Mouse (Mus musculus): ENCODE measurements around the gene Zfp853. TPM values are rescaled to one million over a fixed set of nuclear protein-coding genes. Genes with fewer than 3 reads are reported as not detected.
A peak's percentile ranks its signal among the peaks of the same experiment; 100 is the strongest.

Gene Zfp853
- total RNA-seq, 2 experiments from 2014 or later, result 0.50 to 0.86 TPM

DNA sequence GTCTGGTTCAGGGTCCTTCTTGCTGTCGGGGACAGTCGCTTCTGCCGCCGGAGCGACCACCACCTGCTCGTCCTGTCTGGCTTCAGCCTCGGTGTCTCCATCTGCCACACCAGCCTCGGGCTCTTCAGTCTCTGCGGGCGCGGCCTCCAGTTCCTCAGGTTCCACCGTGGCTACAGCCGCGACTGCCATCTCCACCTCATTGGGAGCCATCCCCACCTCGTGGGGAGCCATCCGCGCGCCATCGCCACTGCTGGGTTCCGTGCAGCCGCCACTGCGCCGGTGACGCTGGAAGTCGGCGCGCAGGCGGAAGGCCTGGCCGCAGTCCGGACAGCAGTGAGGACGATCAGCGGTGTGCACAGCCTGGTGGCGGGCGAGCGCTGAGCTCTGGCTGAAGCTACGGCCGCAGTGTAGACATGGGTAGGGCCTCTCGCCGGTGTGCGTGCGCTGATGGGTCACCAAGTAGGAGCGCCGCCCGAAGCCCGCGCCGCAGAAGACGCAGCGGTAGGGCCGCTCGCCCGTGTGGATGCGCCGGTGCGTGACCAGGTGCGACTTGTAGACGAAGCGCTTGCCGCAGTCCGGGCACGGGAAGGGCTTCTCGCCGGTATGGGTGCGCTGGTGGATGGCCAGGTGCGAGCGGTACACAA, 38.8 kb downstream of the Zfp853 start:
- intact Hi-C loops (cut with DNase I), result no loop called here

DNA sequence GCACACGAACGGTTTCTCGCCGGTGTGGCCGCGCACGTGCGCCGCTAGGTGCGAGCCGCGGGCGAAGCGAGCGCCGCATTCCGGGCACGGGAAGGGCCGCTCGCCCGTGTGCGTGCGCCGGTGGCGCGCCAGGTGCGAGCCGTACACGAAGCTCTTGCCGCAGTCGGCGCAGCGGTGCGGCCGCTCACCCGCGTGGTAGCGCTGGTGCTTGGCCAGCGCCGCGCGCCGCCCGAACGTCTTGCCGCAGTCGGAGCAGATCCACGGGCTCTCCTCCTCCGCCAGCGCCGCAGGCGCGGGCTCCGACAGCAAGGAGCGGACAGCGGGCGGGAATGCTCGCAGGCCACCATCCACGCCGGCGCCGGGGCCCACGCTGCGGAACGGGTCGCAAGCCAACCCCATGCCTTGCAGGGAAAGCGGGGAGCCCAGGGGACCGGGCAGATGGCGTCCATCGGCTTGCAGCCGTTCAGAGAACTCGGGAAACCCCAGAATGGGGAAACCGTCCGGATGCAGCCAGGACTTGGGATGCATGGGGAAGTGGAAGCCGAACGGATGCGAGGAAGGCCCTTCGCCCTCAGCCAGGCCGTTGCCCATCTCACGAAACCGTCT, 39.4 kb downstream of the Zfp853 start:
- no peak for DNase-seq
- intact Hi-C loops (cut with DNase I), result no loop called here

More for the DNA sequence above, 38.8 kb downstream of the Zfp853 start:
- DNase-seq, result no peak

GRCm38 (mm10) chr5:143253186-143253880, 40.1 kb downstream of the Zfp853 start:
- peak in 1 of 2 experiments; percentile 15 for DNase-seq
- intact Hi-C loops (cut with DNase I), result no loop called here

GRCm38 (mm10) chr5:143252791-143253185, 40.6 kb downstream of the Zfp853 start:
- intact Hi-C loops (cut with DNase I), result no loop called here
- DNase-seq, result no peak

- DNase-seq, result no peak
- intact Hi-C loops (cut with DNase I), result no loop called here
These were observed 41.4 kb downstream of the Zfp853 start for GRCm38 (mm10) chr5:143252039-143252438.

GRCm38 (mm10) chr5:143244926-143245325, 48.5 kb downstream of the Zfp853 start:
- intact Hi-C loops (cut with DNase I), result no loop called here
- DNase-seq, result no peak

Other genes starting within 250 kb of the Zfp853 start
- gene Rnf216, start 180.6 kb downstream of the Zfp853 start, total RNA-seq (2021), result 10 to 100 TPM; 33.4 to 33.5 TPM
- gene Olfr718-ps1, start 146.0 kb downstream of the Zfp853 start, total RNA-seq (2021), result under 1 TPM in 1 of 2 experiments, not detected in 1; 0.05 TPM
- 1 to 10 TPM; 8.4 to 9.4 TPM for gene Rbak, start 112.8 kb downstream of the Zfp853 start, total RNA-seq (2021)
- gene Spdye4b, start 112.6 kb downstream of the Zfp853 start, total RNA-seq (2021), result not detected
- gene Spdye4a, start 66.7 kb downstream of the Zfp853 start, total RNA-seq (2021), result not detected
- gene Zfp12, start 58.5 kb downstream of the Zfp853 start, total RNA-seq (2021), result 10 to 100 TPM in 1 of 2 experiments, 1 to 10 TPM in 1; 9.6 to 12.4 TPM
- 1 to 10 TPM; 5.0 to 6.3 TPM for gene Zfp316, start 23.6 kb downstream of the Zfp853 start, total RNA-seq (2021)
- gene E130309D02Rik, start 21.7 kb upstream of the Zfp853 start, total RNA-seq (2021), result 10 to 100 TPM; 19.2 to 20.0 TPM
- 10 to 100 TPM; 34.6 to 39.7 TPM for gene Zdhhc4, start 35.6 kb upstream of the Zfp853 start, total RNA-seq (2021)
- gene Grid2ip, start 63.7 kb upstream of the Zfp853 start, total RNA-seq (2021), result not detected
- gene Kdelr2, start 110.2 kb upstream of the Zfp853 start, total RNA-seq (2021), result 10 to 100 TPM; 84.3 to 93.6 TPM
- 1 to 10 TPM; 7.9 to 8.8 TPM for gene Daglb, start 171.0 kb upstream of the Zfp853 start, total RNA-seq (2021)
- gene Rac1, start 234.4 kb upstream of the Zfp853 start, total RNA-seq (2021), result 100 to 1,000 TPM; 314 to 339 TPM

Data from heart, postnatal 10 days (tissue).